Mouse (Mus musculus): Measurements from ENCODE around the gene Denr. TPM values are rescaled to one million over a fixed set of nuclear protein-coding genes. Genes with fewer than 3 reads are reported as not detected.

Denr gene
- 10 to 100 TPM; 35.2 to 40.4 TPM for total RNA-seq (2023)

GRCm38 (mm10) chr5:123906976-123907630 is at the start of gene Denr:
Gene Denr (plus strand): TSS chr5:123907175.

GRCm38 (mm10) chr5:123865365-123865764 is 41.6 kb upstream of the Denr start, which contains the start of gene Hcar2:
Gene Hcar2 (minus strand): TSS chr5:123865499.

GRCm38 (mm10) chr5:123879928-123880327 is 27.0 kb upstream of the Denr start, which contains the start of gene Hcar1:
Gene Hcar1 (minus strand): TSS chr5:123880020.

GRCm38 (mm10) chr5:123927118-123927517 is 20.1 kb downstream of the Denr start, which contains the start of gene Gm43518:
Gene Gm43518 (plus strand): TSS chr5:123927418.

GRCm38 (mm10) chr5:123930508-123930989 is 23.6 kb downstream of the Denr start, which contains the start of gene Ccdc62:
Gene Ccdc62 (plus strand): TSS chr5:123930679.

GRCm38 (mm10) chr5:123973299-123974178 is 66.6 kb downstream of the Denr start, which contains the start of gene Hip1r:
Gene Hip1r (plus strand): TSS chr5:123973628.

Other genes with a start within 250 kb of the Denr start
- 10 to 100 TPM; 76.2 to 90.8 TPM for gene Clip1, start 222.6 kb upstream of the Denr start, total RNA-seq (2023)
- gene Zcchc8, start 186.1 kb upstream of the Denr start, total RNA-seq (2023) = 10 to 100 TPM; 76.1 to 90.2 TPM
- gene Rsrc2, start 157.8 kb upstream of the Denr start, total RNA-seq (2023) = 100 to 1,000 TPM; 200 to 220 TPM
- gene Kntc1, start 157.5 kb upstream of the Denr start, total RNA-seq (2023) = 1 to 10 TPM; 3.4 to 4.6 TPM
- gene Hcar2, start 41.7 kb upstream of the Denr start, total RNA-seq (2023) = not detected
- not detected for gene Hcar1, start 27.2 kb upstream of the Denr start, total RNA-seq (2023)
- 1 to 10 TPM in 1 of 2 experiments, not detected in 1; 1.4 TPM for gene Gm43518, start 20.2 kb downstream of the Denr start, total RNA-seq (2023)
- gene Ccdc62, start 23.5 kb downstream of the Denr start, total RNA-seq (2023) = 1 to 10 TPM; 4.3 to 5.2 TPM
- 10 to 100 TPM; 48.1 to 62.3 TPM for gene Hip1r, start 66.5 kb downstream of the Denr start, total RNA-seq (2023)
- 100 to 1,000 TPM; 379 to 444 TPM for gene Vps37b, start 125.1 kb downstream of the Denr start, total RNA-seq (2023)
- gene Abcb9, start 188.6 kb downstream of the Denr start, total RNA-seq (2023) = 10 to 100 TPM; 25.9 to 28.0 TPM
- gene Ogfod2, start 205.1 kb downstream of the Denr start, total RNA-seq (2023) = 10 to 100 TPM; 21.3 to 23.0 TPM
- gene Arl6ip4, start 208.9 kb downstream of the Denr start, total RNA-seq (2023) = 10 to 100 TPM; 44.3 to 50.9 TPM

Data from T-cell, adult 66 days (primary cell).